Mouse (Mus musculus) yolk sac, embryonic 10.5 days (tissue): ENCODE measurements around the gene Apod.

Experiments used
- DNase-seq: peaks from one replicate; pipeline ENCODE4 v3.0.0-alpha.2; 2017; ENCODE audit warnings: low spot score

The Apod gene

GRCm38 (mm10) chr16:31280176-31280575 lies 34.4 kb downstream of the Apod start:
- no peak for DNase-seq

- no peak for DNase-seq
These were observed 36.0 kb downstream of the Apod start for GRCm38 (mm10) chr16:31278581-31278980.

- DNase-seq = no peak
These were observed 36.5 kb downstream of the Apod start for GRCm38 (mm10) chr16:31278081-31278480.

- no peak for DNase-seq
These were observed 37.6 kb downstream of the Apod start for GRCm38 (mm10) chr16:31276962-31277361.

GRCm38 (mm10) chr16:31276539-31276938 lies 38.1 kb downstream of the Apod start:
- DNase-seq = peak; percentile 18

- peak; percentile 92 for DNase-seq
These were observed 39.7 kb downstream of the Apod start, which contains the start of gene Ppp1r2 for GRCm38 (mm10) chr16:31274674-31275460. TSS of gene Ppp1r2 (minus strand) at chr16:31275277.

- DNase-seq = no peak
These were observed 40.5 kb downstream of the Apod start for GRCm38 (mm10) chr16:31274084-31274483.

- DNase-seq = no peak
These were observed 47.9 kb downstream of the Apod start for GRCm38 (mm10) chr16:31266692-31267091.

- DNase-seq = no peak
These were observed 58.5 kb downstream of the Apod start for GRCm38 (mm10) chr16:31256151-31256550.

- no peak for DNase-seq
These were observed 58.9 kb downstream of the Apod start for GRCm38 (mm10) chr16:31255685-31256084.

- no peak for DNase-seq
These were observed 65.2 kb downstream of the Apod start for GRCm38 (mm10) chr16:31249401-31249800.

- no peak for DNase-seq
These were observed 65.9 kb downstream of the Apod start for GRCm38 (mm10) chr16:31248717-31249116.

- DNase-seq = no peak
These were observed 67.2 kb downstream of the Apod start for GRCm38 (mm10) chr16:31247442-31247841.
